Mouse (Mus musculus) gastrocnemius, adult 2 months (tissue): ENCODE data around the gene Stk17b. TPM values are rescaled to one million over a fixed set of nuclear protein-coding genes. Genes with fewer than 3 reads are reported as not detected.

Source experiments
- DNase-seq: peaks from one replicate; pipeline ENCODE4 v3.0.0; 2022
- H3K27ac ChIP-seq: fragments of 200-600 bp; 2 replicates; pipeline ENCODE4 v1.8.1; 2022; ENCODE audit warnings: mild to moderate bottlenecking
- H3K4me3 ChIP-seq: fragments of 200-600 bp; 2 replicates; pipeline ENCODE4 v1.8.1; 2022; ENCODE audit warnings: mild to moderate bottlenecking, moderate library complexity
- CTCF ChIP-seq: fragments of 200-600 bp; IDR thresholded peaks from 2 replicates; pipeline ENCODE4 v1.8.1; 2022; ENCODE audit warnings: antibody characterized with exemption, mild to moderate bottlenecking, moderate library complexity
- intact Hi-C: fragments of 180-260 bp; cut with DNase I; formaldehyde crosslinking; loops from one replicate; pipeline ENCODE4 v1.15.1; 2025
- total RNA-seq, 2 experiments: library from RNA; stranded (reverse); gene quantifications; 2 replicates each; pipeline ENCODE4 v1.2.3; 2021

Gene Stk17b
- total RNA-seq, 2 experiments from 2014 or later = 6.0 to 6.7 TPM

DNA sequence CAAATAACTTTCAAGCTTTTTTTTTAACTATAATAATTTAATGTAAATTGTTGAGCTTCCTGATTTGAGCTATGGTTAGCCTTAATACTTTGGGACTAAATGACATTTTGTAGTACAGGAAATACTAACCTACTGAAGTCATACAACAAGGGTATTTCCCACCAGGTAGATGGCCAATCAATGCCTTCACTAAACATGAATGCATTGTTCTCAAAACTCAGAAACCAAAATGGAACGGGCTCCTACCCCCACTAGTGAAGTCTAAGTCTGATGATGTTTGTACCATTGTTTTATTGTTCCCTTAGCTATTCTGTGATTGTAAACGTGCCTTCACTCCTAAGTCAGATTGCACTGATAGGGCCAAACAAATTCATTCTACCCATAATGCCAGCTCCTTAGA, 23.2 kb upstream of the Stk17b start:
- DNase-seq = no peak
- intact Hi-C loops = no loop called here
- H3K27ac ChIP-seq = no peak overlapping the region

GRCm38 (mm10) chr1:53797811-53798210, 12.8 kb upstream of the Stk17b start:
- DNase-seq = no peak
- intact Hi-C loops = no loop called here
- no peak for TF ChIP-seq CTCF
- no peak overlapping the region for H3K4me3 ChIP-seq
- no peak overlapping the region for H3K27ac ChIP-seq

More for the DNA sequence above, 23.2 kb upstream of the Stk17b start:
- H3K4me3 ChIP-seq = no peak overlapping the region
- TF ChIP-seq CTCF = no peak

DNA sequence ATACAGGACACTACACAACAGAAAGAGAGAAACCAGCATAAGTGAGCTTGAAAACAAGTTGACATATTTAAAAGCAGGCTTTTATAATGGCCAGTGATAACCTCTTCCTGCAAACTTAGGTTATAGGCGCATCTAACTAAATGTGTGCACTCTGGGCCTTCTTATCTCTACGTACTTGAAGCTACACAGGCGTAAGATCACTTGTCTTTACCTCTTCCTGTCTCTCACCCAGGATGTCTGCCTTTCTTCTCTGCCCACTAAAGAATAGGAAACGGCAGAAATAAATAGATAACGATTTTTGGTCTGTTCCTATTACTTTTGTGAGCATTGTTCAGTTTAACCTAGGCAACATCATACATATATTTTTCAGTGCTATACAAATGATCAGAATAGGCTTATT, 12.1 kb upstream of the Stk17b start:
- intact Hi-C loops = no loop called here
- Histone ChIP-seq H3K27ac (no peak overlapping the region), H3K4me3 (no peak overlapping the region)
- no peak for DNase-seq
- TF ChIP-seq CTCF = no peak

- TF ChIP-seq CTCF = no peak
- intact Hi-C loops = no loop called here
- Histone ChIP-seq H3K27ac (no peak overlapping the region), H3K4me3 (no peak overlapping the region)
- DNase-seq = no peak
These were observed 11.2 kb upstream of the Stk17b start for GRCm38 (mm10) chr1:53796271-53796670.

DNA sequence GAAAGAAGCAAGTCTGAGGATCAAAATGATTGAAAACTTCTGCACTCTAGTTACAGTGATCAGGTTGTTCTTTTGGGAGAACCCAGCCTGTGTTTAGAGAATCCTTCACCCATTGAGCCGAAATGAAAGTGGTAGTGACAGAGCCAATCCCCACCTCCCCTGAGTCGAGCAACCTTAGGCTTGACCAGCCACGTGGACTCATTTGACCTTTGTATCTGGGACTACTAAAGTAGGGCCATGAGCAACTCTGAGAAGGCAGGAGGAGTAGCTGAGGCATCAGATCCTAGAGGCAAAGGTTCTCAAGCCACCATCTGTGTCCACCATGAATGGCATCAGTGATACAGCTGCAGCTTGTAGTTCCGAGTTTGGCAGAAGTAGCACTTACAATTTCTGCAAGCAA, 10.6 kb upstream of the Stk17b start:
- intact Hi-C loops = no loop called here
- Histone ChIP-seq H3K4me3 (no peak overlapping the region), H3K27ac (no peak overlapping the region)
- no peak for DNase-seq
- no peak for TF ChIP-seq CTCF

- no peak overlapping the region for H3K4me3 ChIP-seq
- intact Hi-C loops = no loop called here
- no peak for DNase-seq
- no peak for TF ChIP-seq CTCF
- no peak overlapping the region for H3K27ac ChIP-seq
These were observed 10.1 kb upstream of the Stk17b start for GRCm38 (mm10) chr1:53795081-53795480.

GRCm38 (mm10) chr1:53794279-53794678, 9.3 kb upstream of the Stk17b start:
- no peak for DNase-seq
- Histone ChIP-seq H3K4me3 (no peak overlapping the region), H3K27ac (no peak overlapping the region)
- TF ChIP-seq CTCF = no peak
- intact Hi-C loops = no loop called here

- DNase-seq = no peak
- TF ChIP-seq CTCF = no peak
- H3K4me3 ChIP-seq = no peak overlapping the region
- no peak overlapping the region for H3K27ac ChIP-seq
- intact Hi-C loops = no loop called here
These were observed 6.3 kb upstream of the Stk17b start for GRCm38 (mm10) chr1:53791343-53791742.

DNA sequence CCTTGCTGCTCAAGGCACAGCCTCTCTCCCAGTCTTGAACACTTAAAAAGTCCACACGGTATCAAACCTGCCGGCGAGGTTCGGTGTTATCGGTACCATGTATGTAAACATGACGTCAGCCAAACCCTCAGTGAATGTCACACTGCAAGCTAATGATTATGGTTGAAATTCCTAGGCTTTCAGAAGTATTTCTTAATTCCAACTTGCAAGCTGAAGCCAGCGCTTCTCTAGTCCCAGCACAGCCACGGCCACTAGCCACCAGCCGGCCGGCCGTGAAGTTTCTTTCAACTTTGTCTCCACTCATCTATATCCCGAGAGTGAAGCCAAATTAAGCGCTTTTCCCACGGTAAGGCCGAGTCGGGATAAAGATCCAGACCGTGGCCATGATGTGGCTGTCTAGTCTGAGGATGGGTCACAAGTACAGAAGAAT, 718 bp downstream of the Stk17b start:
- no peak for DNase-seq

GRCm38 (mm10) chr1:53782956-53783355, 2.1 kb downstream of the Stk17b start:
- Histone ChIP-seq H3K27ac (no peak overlapping the region), H3K4me3 (peak overlapping the region; percentile 98)
- no peak for DNase-seq
- no peak for TF ChIP-seq CTCF
- intact Hi-C loops = no loop called here

More for the DNA sequence above, 718 bp downstream of the Stk17b start:
- intact Hi-C loops = no loop called here
- peak overlapping the region; percentile 93 for H3K27ac ChIP-seq
- no peak for TF ChIP-seq CTCF
- peak overlapping the region; percentile 98 for H3K4me3 ChIP-seq

DNA sequence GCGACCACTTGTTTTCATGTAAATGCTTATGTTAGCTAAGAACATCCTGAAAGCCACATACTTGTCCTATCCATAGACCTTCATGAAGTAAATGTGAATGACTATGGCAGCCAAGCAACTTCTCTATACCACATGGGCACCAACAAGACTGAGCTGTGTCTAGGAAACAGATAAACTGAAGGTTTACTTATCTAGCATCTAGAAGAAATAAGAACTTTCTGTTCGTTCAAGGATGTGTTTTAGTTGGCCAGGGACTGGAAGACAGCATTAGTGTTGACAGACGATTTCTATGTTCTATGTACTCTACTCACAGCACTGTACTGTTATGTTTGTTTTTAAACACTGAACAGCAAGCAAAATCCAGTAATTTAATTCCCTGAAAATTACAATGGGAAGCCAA, 2.9 kb downstream of the Stk17b start:
- no peak for DNase-seq
- Histone ChIP-seq H3K27ac (peak overlapping the region; percentile 25; the same call in 1 of the 2 replicates), H3K4me3 (peak overlapping the region; percentile 38)
- no peak for TF ChIP-seq CTCF
- intact Hi-C loops = no loop called here

DNA sequence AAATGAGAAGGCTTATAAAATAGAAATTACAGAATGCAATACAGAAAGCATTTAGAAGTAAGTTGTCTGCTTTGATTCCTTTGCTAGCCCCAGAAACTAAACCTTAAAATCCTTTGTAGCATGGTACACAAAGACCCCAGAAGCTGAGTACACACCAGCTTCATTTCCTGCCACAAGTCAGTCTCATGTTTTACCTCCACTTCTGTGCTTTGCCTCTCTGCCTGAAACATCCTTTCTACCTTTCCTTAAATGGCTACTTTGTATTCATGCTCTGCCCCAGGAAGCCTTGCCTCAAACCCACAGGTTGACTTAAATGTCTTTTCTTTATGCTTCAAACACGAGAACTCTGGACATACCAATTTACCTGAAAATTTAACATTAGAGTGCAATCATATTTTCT, 3.7 kb downstream of the Stk17b start:
- Histone ChIP-seq H3K4me3 (peak overlapping the region; percentile 9), H3K27ac (peak overlapping the region; percentile 16; the same call in 1 of the 2 replicates)
- intact Hi-C loops = no loop called here
- no peak for TF ChIP-seq CTCF
- no peak for DNase-seq

DNA sequence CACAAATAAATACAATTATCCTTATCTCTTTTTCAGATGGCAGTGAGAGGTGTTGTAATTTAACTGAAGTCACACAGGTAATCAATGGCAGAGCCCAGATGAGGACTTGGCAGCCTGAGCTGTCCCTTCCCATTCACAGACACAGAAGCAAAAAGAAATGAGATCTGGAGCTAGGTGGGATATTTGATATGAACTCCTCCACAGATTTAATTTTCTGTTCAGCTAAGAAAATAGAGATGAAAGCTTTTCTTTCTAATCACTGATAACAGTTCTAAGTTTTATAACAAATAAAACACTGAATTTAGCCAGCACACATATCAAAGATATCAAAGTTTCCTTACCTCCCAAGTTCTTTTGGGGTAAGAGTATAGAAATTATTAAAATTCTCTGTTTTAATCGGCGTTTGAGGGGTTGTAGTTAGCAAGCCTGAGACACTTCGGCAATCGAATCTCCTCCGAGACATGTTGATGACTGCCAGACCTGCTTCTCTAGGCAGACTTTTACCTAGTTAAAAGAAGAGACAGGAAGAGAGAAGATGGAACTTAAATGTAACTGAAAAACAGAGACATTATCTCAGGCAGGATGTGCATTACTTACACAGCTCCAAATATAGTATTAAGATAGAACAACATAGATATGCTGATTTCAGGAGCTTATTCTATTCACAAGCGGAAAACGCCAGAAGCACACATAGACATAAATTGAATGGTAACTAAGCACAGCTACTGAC, 8.7 kb downstream of the Stk17b start:
- no peak overlapping the region for H3K4me3 ChIP-seq
- intact Hi-C loops = no loop called here
- no peak for TF ChIP-seq CTCF
- DNase-seq = no peak
- no peak overlapping the region for H3K27ac ChIP-seq

- intact Hi-C loops = no loop called here
These were observed 9.5 kb downstream of the Stk17b start for GRCm38 (mm10) chr1:53775545-53775944.

More at GRCm38 (mm10) chr1:53775545-53775944, 9.5 kb downstream of the Stk17b start:
- no peak for DNase-seq
- TF ChIP-seq CTCF = no peak
- H3K27ac ChIP-seq = no peak overlapping the region
- H3K4me3 ChIP-seq = no peak overlapping the region
